Mouse (Mus musculus) E14TG2a.4 (cell line): ENCODE data around the gene Pik3r1.

Experiments used
- CTCF ChIP-seq: conservative IDR thresholded peaks from 2 replicates; pipeline ENCODE4 v1.5.1; 2014; ENCODE audit warnings: low read length
- NANOG ChIP-seq: IDR thresholded peaks from 2 replicates; pipeline ENCODE4 v1.6.1; 2014; ENCODE audit warnings: borderline replicate concordance, low read length, mixed read lengths
- POU5F1 ChIP-seq: IDR thresholded peaks from 2 replicates; pipeline ENCODE4 v1.6.1; 2014; ENCODE audit warnings: low read length, borderline replicate concordance

DNA sequence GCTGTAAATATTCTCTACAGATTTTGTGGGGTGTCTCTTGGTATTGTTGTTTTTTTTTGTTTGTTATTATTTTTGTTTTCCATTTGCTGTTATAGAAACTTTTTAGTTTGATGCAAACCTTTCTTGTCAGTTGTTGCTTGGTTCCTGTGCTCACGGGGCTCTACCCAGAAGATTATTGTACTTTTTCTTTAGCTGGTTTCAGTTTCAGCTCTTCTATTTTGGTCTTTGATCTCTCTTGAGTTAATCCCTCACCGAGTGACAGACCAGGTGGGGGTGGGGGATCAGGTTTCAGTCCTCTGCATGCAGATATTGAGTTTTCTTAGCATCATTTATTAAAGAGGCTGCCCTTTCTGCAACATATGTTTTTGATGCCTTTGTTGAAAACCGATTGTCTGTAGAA lies 99.2 kb downstream of the Pik3r1 start:
- TF ChIP-seq CTCF (no peak), NANOG (no peak), POU5F1 (no peak)
